Mouse (Mus musculus) liver, adult 2 months (tissue): ENCODE results near the gene Fam102b.

Source experiments
- CTCF ChIP-seq: fragments of 200-500 bp; IDR thresholded peaks from 2 replicates; pipeline ENCODE4 v1.5.1; 2011; ENCODE audit warnings: low read depth, low read length, control low read depth
- POLR2A ChIP-seq: fragments of 200-500 bp; IDR thresholded peaks from 2 replicates; pipeline ENCODE4 v1.6.1; 2011; ENCODE audit warnings: low read length, control low read depth; ENCODE audit not compliant: insufficient read depth; ENCODE audit errors: extremely low read depth

DNA sequence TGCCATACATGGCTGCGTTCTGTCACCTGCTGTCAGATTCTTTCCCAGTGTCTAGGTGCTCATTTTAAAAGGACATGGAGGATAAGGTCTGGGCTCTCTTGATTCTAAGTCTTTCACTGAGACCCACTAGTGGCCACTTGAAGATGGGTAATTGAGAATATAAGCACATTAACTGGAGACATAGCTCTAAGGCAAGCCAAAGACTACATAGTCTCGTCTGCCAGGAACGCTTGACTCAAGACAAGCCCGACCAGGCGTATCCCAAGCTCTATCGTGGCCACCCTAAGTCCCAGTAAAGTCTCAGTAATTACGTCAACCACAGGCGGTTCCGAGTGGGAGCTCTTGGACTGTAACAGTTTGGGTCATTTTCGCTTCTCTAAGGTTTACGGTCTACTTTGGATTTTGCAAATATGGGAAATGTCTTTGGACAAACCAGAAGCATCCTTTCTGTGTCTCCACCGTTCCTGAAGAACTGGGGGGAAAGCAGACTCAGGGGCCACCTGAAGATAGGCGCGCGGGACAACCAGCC lies 881 bp downstream of the Fam102b start:
- TF ChIP-seq CTCF = no peak
- TF ChIP-seq POLR2A = no peak
